Mouse (Mus musculus) stomach, embryonic 14.5 days (tissue): Measurements from ENCODE around the gene Loxl1. TPM values are rescaled to one million over a fixed set of nuclear protein-coding genes. Genes with fewer than 3 reads are reported as not detected.
"Not testable (repeated sequence)": the region's sequence is repeated elsewhere in the genome, so short reads cannot be mapped to it uniquely, and the experiment has no call there.

Experiments used
- ATAC-seq: fragments of 200-750 bp; cut with Nextera tagmentation; 2 replicates; pipeline ENCODE4 v1.8.0; 2017; ENCODE audit warnings: low read depth, moderate TSS enrichment; ENCODE audit not compliant: insufficient number of reproducible peaks, insufficient read depth, low FRiP score
- H3K27ac ChIP-seq: fragments of 300-500 bp; sonication (generic); 2 replicates; pipeline ENCODE4 v1.5.1; 2014; ENCODE audit warnings: mild to moderate bottlenecking, low read length, moderate library complexity, mixed read lengths
- H3K27me3 ChIP-seq: fragments of 300-500 bp; sonication (generic); 2 replicates; pipeline ENCODE4 v1.6.1; 2014; ENCODE audit warnings: low read length, control low read depth, mixed read lengths; ENCODE audit not compliant: control insufficient read depth, insufficient read depth
- H3K36me3 ChIP-seq: fragments of 300-500 bp; sonication (generic); 2 replicates; pipeline ENCODE4 v1.6.1; 2014; ENCODE audit warnings: mild to moderate bottlenecking, control low read depth, low read length, moderate library complexity, mixed read lengths; ENCODE audit not compliant: control insufficient read depth, insufficient read depth
- H3K4me1 ChIP-seq: fragments of 300-500 bp; sonication (generic); 2 replicates; pipeline ENCODE4 v1.6.1; 2014; ENCODE audit warnings: low read length, control low read depth, mixed read lengths; ENCODE audit not compliant: control insufficient read depth, insufficient read depth
- H3K4me2 ChIP-seq: fragments of 300-500 bp; sonication (generic); replicated peaks from 2 replicates; pipeline ENCODE4 v1.6.1; 2014; ENCODE audit warnings: low read depth, low read length, control low read depth
- H3K4me3 ChIP-seq: fragments of 300-500 bp; sonication (generic); 2 replicates; pipeline ENCODE4 v1.5.1; 2014; ENCODE audit warnings: low read depth, low read length, control low read depth
- H3K9ac ChIP-seq: fragments of 300-500 bp; sonication (generic); replicated peaks from 2 replicates; pipeline ENCODE4 v1.6.1; 2014; ENCODE audit warnings: low read depth, mild to moderate bottlenecking, control low read depth, low read length, moderate library complexity, mixed read lengths
- H3K9me3 ChIP-seq: fragments of 300-500 bp; sonication (generic); 2 replicates; pipeline ENCODE4 v1.6.1; 2016; ENCODE audit warnings: low read depth, low read length, control low read depth; ENCODE audit not compliant: control insufficient read depth
- WGBS: fragments of 180-500 bp; shearing (Covaris S2); extraction: QIAGEN DNeasy Blood & Tissue Kit; methylation state at CpG from one replicate; pipeline ENCODE4 v1.1.7; 2014; 5-methylcytosine and 5-hydroxymethylcytosine counted together
- polyA plus RNA-seq: library from polyadenylated mRNA; unstranded; fragments of >200 nt; fragmentation: Nextera tagmentation; extraction: Ambion mirVana; gene quantifications from 2 replicates; pipeline ENCODE4 v1.2.1, GENCODE M21; 2014

The Loxl1 gene
- polyA plus RNA-seq, 1 experiment from 2014 or later, result 32.2 TPM

DNA sequence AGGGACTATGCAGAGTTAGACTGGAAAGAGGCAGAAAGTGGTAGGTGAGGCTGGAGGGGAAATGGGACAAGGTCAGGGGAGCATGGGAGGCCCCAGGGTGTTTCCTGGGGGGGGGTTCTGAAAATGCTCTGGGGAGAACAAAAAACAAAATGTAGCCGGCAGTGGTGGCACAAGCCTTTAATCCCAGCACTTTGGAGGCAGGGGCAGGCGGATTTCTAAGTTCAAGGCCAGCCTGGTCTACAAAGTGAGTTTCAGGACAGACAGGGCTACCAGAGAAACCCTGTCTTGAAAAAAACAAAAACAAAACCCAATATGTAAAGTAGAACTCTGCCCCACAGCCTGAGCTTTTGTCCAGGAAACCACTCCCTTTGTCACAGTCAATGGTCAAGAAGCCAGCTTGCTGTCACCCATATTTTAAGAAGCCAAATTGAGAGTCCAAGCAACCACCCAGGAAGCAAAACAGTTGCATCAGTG lies 40.9 kb downstream of the Loxl1 start:
- ATAC-seq, result no peak
- no peak overlapping the region for H3K9ac ChIP-seq
- WGBS, result 78% methylated on average over 2 of the region's 2 CpGs
- H3K4me1 ChIP-seq, result peaks cover 12% of the 10 kb centered on the region
- H3K4me2 ChIP-seq, result no peak overlapping the region
- H3K27ac ChIP-seq, result no peak overlapping the region
- H3K9me3 ChIP-seq, result no peaks in the 10 kb centered on the region
- H3K27me3 ChIP-seq, result no peaks in the 10 kb centered on the region
- no peak overlapping the region for H3K4me3 ChIP-seq
- H3K36me3 ChIP-seq, result no peaks in the 10 kb centered on the region

DNA sequence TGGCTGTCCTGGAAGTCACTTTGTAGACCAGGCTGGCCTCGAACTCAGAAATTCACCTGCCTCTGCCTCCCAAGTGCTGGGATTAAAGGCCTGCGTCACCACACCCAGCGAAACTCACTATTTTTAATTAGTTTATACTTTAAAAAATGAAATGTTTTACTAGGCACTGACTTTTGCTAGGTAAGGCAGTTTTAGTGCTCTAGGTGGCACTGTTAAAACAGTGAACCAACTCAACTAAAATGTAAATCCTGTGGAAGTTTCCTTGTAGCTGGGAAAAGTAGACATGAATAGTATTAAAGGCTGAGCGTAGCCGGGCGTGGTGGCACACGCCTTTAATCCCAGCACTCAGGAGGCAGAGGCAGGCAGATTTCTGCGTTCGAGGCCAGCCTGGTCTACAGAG lies 41.4 kb downstream of the Loxl1 start:
- peaks cover 16% of the 10 kb centered on the region for H3K4me1 ChIP-seq
- H3K36me3 ChIP-seq, H3K9me3 ChIP-seq, H3K27ac ChIP-seq, ATAC-seq, H3K4me3 ChIP-seq, H3K27me3 ChIP-seq, H3K4me2 ChIP-seq, H3K9ac ChIP-seq: not testable (repeated sequence)
- 91% methylated on average over 9 of the region's 9 CpGs for WGBS

DNA sequence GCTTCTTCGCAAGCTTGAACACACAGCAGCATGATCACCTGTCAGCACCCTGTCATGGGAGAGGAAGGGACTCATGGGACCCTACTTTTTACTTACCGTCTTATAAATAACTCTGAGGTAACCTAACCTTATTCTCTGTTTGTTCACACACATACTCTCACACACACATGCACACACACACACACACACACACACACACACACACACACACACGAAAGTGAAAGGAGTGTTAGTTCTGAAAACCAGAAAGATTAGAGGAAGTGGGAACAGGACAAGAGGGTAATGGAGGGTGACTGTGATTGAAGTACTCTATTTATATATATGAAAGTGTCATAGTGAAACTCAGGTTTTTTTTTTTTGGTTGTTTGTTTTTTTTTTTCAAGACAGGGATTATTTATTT lies 41.9 kb downstream of the Loxl1 start:
- 81% methylated on average over 3 of the region's 3 CpGs for WGBS

DNA sequence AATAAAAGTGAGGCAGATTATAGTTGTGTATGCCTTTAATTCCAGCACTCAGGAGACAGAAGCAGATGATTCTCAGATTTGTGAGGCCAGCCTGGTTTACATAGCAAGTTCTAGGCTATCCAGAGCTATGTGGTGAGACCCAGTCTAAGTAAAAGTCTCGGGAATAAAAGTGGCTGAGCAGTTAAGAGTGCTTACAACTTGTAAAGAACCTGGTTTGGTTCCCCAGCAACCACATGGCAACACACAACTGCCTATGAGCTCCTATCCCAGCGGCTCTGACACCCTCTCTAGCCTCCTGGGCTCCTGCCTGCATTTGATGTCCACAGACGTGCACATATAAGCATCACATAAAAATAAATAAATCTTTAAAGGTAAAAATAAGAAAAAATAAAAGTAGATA lies 42.9 kb downstream of the Loxl1 start:
- no peak overlapping the region for H3K4me3 ChIP-seq
- H3K27ac ChIP-seq, result no peak overlapping the region
- peaks cover 14% of the 10 kb centered on the region for H3K4me1 ChIP-seq
- no peaks in the 10 kb centered on the region for H3K27me3 ChIP-seq
- no peak overlapping the region for H3K4me2 ChIP-seq
- H3K9me3 ChIP-seq, result no peaks in the 10 kb centered on the region
- ATAC-seq, result no peak
- 55% methylated on average over 3 of the region's 3 CpGs for WGBS
- H3K9ac ChIP-seq, result no peak overlapping the region
- H3K36me3 ChIP-seq, result no peaks in the 10 kb centered on the region

More for the DNA sequence above, 41.9 kb downstream of the Loxl1 start:
- H3K4me3 ChIP-seq, result no peak overlapping the region
- H3K9me3 ChIP-seq, result no peaks in the 10 kb centered on the region
- H3K9ac ChIP-seq, result no peak overlapping the region
- H3K36me3 ChIP-seq, result no peaks in the 10 kb centered on the region
- ATAC-seq, result no peak
- H3K27me3 ChIP-seq, result no peaks in the 10 kb centered on the region
- no peak overlapping the region for H3K27ac ChIP-seq
- peaks cover 20% of the 10 kb centered on the region for H3K4me1 ChIP-seq
- no peak overlapping the region for H3K4me2 ChIP-seq

DNA sequence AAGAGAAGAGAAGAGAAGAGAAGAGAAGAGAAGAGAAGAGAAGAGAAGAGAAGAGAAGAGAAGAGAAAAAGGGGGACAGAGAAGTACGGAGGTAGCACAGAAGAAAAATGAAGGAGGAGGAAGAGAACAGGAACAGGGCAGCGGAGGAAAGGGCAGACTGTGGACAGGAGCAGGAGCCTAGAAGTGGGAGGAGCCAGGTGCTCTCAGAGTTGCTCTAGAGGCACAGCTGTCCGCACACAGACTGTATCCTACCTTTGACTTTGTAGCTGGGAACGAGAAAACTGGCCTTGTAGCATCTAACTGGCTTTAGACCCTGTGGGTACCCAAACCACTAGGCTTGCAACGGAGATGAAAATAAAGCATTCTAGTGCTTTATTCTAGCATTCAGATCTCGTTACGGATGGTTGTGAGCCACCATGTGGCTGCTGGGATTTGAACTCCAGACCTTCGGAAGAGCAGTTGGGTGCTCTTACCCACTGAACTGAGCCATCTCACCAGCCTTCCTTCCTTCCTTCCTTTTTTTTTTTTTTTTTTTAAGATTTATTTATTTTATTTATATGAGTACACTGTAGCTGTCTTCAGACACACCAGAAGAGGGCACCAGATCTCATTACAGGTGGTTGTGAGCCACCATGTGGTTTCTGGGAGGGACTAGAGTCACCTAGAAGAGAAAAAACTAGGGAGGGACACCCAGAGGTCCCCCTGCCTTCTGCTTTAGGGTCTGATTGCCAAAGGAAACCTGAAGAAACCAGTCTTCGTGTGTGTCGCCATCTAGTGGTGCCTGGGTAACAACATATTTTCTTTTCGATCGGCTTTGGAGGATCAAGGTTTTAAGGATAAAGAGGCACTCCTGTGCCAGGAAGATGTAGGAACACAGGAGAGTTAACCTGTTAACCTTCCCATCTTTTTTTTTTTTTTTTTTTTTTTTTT lies 44.3 kb downstream of the Loxl1 start:
- H3K27ac ChIP-seq, result no peak overlapping the region
- 53% methylated on average over 12 of the region's 12 CpGs for WGBS
- no peak for ATAC-seq

DNA sequence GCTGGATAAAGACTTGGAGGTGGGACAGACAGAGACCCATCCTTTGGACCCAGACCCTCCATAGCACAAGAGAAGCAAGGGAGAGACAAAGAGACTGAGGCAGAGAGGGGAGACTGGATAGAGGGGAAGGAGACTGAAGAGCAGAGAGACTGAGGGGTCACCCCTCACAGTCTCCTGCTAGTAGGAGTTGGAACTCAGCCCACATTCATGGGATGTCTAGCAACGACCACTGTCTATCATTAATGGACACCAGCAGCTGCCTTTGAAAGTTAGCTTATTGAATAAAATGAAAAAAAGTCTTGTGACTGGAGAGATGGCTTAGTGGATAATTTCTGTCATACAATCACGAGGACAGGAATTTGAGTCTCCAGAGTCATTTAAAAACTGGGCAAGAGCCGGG lies 45.9 kb downstream of the Loxl1 start:
- H3K9ac ChIP-seq, result no peak overlapping the region
- WGBS, result 60% methylated on average over 3 of the region's 3 CpGs

More for the DNA sequence above, 44.3 kb downstream of the Loxl1 start:
- Histone ChIP-seq H3K36me3 (no peaks in the 10 kb centered on the region), H3K9ac (no peak overlapping the region), H3K4me3 (no peak overlapping the region), H3K9me3 (no peaks in the 10 kb centered on the region), H3K4me1 (peaks cover 10% of the 10 kb centered on the region; the same call in 1 of the 2 replicates), H3K4me2 (no peak overlapping the region), H3K27me3 (no peaks in the 10 kb centered on the region)

DNA sequence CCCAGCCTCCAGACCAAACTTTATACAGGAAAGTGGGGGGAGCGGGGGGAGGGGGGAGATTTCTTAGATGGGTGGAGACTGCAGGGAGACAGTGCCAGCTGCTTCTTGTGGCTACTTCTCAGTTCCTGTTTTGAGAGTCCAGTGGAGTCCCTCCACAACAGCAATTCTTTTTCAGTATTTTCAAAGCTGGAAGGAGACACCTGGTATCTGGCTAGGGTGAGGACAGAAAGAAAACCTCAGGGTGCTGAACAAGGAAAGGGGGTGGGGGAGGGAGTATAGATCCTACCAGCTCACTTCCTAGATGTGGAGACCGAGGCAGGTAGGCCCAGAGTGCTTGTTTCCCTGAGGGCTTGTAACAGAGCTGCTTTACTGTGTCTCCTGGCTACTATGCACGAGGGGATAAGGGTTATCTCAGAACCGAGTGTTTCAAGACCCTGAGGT lies 46.4 kb downstream of the Loxl1 start:
- no peak overlapping the region for H3K9ac ChIP-seq
- H3K9me3 ChIP-seq, result no peaks in the 10 kb centered on the region
- no peak for ATAC-seq
- H3K27me3 ChIP-seq, result no peaks in the 10 kb centered on the region
- peaks cover 10% of the 10 kb centered on the region; the same call in 1 of the 2 replicates for H3K4me1 ChIP-seq
- peak overlapping the region; percentile 39; the same call in 1 of the 2 replicates for H3K27ac ChIP-seq
- no peak overlapping the region for H3K4me2 ChIP-seq
- H3K4me3 ChIP-seq, result no peak overlapping the region
- WGBS, result 25% methylated on average over 4 of the region's 4 CpGs
- peaks cover 6% of the 10 kb centered on the region for H3K36me3 ChIP-seq

More for the DNA sequence above, 45.9 kb downstream of the Loxl1 start:
- Histone ChIP-seq H3K27me3 (no peaks in the 10 kb centered on the region), H3K4me2 (no peak overlapping the region), H3K27ac (peak overlapping the region; percentile 39; the same call in 1 of the 2 replicates), H3K9me3 (no peaks in the 10 kb centered on the region), H3K36me3 (peaks cover 4% of the 10 kb centered on the region; the same call in 1 of the 2 replicates), H3K4me3 (no peak overlapping the region), H3K4me1 (peaks cover 10% of the 10 kb centered on the region; the same call in 1 of the 2 replicates)
- no peak for ATAC-seq

DNA sequence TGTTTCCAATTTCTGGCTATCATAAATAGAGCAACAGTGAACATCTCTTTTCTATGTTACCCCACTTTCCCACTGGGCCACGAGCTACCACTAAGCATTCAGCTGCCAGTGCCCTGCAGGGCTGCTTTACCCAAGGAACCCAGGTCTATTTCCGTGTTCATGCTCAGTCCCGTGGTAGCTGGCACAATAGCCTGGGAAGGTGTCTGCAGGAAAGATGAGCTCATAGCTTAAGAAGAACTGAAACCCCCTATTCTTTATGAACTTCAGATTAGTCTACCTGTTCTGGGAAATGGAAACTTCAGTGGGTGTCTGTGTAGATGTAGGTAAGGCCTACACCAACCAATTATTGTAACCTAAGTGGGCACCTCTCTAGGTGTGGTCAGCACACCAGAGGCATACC lies 47.6 kb downstream of the Loxl1 start:
- peaks cover 11% of the 10 kb centered on the region for H3K36me3 ChIP-seq

More for the DNA sequence above, 47.6 kb downstream of the Loxl1 start:
- Histone ChIP-seq H3K4me2 (no peak overlapping the region), H3K4me3 (no peak overlapping the region), H3K27ac (no peak overlapping the region), H3K27me3 (no peaks in the 10 kb centered on the region), H3K9me3 (no peaks in the 10 kb centered on the region), H3K9ac (no peak overlapping the region), H3K4me1 (peaks cover 10% of the 10 kb centered on the region; the same call in 1 of the 2 replicates)
- 77% methylated on average over 3 of the region's 3 CpGs for WGBS
- no peak for ATAC-seq
